Mouse (Mus musculus) heart, adult 11 months (tissue): ENCODE data around the gene Samsn1.
"Not testable (repeated sequence)": the region's sequence is repeated elsewhere in the genome, so short reads cannot be mapped to it uniquely, and the experiment has no call there.

Source experiments
- DNase-seq: peaks from one replicate; pipeline ENCODE4 v3.0.0; 2022

Gene Samsn1

DNA sequence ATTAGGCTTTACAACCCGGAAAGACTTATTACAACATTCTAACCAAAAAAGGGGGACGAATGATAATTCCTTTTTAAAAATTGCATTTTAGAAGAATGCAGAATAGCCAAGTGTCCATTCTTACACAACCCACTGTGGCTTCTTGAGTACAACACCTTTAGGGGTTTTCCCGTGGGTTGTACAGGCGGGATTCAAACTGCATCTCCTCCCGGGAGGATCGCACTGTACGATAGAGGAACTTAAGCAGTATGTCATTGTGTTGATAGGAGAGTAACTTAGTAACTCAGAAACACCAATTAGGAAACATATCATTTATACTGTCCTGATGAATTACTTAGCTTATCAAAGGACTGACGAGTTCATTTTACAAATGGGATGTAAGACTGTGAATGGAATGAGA, 149.8 kb downstream of the Samsn1 start:
- DNase-seq: no peak

DNA sequence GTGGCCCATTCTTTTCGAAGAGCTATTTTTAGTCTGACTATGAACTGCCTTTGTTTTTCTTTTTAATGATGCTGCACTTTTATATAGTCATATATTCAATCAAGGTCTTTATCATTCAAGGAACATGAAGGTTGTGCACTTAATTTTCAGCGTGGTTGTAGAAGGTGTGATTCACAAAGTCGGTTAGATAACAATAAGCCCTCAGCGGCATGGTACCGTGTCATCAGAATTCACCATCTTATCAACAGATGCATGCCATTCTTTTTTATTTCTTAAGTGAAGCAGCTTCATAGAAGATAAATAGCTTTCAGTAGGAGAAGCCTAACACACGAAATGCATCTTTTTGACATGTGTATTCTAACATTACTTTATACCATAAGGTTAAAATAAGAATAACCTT, 154.7 kb downstream of the Samsn1 start:
- DNase-seq: no peak

DNA sequence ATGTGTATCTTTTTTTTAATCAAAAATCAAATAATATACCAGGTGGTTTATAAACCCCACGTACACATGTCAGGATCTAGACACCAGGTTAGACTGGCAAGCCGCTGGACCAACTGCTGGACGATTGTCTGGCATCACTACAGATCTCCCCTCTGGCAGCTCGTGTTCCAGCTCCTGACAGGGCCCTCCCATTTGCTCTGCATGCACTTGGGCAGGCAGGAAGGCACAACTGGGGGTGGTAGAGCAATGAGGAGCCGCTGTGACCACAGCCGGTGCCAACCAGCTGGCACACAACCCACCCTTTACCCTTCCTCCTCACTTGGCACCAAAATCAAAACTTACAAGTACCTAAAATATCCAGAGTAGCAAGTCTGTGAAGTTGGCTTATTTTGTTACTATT, 156.6 kb downstream of the Samsn1 start:
- DNase-seq: peak; percentile 89

DNA sequence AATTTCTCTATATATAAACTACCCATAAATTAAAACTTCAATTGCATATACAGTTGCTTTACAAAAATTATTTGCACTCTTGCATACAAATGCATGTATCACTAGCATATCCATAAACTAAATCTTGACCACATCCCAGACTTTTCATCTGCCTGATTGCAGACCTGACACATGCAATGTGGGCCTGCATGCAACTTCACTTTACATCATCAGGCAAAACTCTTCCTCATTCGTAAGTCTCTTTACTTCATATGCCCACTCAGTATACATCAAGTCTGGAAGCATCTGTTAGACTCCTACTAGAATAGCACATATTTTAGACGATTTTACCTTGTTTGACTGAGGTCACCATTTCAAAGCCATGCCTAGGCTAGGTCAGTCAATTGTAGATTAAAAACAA, 157.4 kb downstream of the Samsn1 start:
- no peak for DNase-seq

DNA sequence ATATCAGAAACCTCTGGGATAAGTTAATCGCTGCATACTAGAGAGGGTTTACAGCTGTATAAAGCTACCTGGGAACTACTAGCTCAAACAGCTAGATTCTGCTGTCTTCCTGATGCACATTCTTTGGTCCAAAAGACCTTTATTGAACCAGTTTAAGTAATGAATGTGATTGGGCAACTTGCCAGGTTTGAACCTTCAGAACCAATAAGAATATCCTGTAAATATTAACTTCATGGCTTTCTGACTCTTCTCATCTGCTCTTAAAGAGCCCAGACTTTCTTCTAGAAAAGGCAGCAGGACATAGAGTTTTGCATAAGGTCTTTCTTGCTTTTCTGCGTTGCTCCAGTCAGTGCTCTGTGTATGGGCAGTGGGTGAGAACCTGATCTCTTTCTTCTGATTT, 165.7 kb downstream of the Samsn1 start:
- no peak for DNase-seq

DNA sequence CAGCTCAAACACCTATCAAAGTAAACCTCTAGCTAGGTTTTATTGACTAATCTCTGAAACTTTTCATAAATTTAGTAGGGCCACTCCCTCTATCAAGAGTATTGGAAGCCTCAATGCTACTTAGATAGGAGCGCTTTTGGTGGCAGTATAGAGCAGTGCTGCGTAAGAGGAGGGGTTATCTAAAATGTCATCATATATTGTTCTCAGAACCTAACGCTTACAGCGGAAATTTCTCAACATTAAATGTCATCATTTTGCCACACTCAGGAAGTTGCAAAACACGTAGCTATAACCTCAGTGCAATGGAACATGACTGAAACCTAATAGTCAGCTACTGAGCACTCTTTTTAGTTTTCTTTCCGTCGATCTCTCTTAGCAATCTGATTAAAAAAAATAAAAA, 166.7 kb downstream of the Samsn1 start:
- no peak for DNase-seq

DNA sequence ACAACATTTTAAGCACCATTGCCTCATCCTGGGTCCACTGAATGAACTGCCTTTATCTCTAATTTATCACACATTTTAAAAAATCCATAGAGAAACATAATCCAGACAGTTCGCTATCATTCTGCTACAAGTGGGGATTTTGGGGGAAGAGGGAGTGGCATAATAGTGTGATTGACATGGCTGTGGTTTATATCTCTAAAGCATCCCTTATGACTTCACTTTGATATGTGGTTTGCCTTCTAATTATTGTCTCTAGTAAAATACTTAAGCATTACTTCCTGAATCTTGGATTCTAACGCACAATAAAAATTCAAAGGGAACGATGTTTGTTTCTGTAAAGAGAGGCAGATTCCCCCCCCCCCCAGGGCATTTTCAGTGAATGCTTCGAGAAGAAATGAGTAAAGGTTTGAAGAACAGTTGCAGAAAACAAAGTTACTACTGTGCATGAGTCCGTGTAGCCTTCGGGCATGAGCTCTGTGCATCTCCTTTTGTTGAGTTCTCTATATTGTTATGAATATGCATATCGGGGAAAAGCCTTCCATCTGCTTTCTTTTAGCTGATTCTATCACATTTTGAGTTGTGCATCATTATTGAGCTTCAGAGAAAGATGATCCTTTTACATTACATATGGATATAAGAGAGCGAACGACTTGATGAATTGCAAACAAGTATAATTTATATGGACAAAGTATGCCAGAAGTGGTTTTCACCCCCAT, 168.4 kb downstream of the Samsn1 start:
- DNase-seq: no peak

DNA sequence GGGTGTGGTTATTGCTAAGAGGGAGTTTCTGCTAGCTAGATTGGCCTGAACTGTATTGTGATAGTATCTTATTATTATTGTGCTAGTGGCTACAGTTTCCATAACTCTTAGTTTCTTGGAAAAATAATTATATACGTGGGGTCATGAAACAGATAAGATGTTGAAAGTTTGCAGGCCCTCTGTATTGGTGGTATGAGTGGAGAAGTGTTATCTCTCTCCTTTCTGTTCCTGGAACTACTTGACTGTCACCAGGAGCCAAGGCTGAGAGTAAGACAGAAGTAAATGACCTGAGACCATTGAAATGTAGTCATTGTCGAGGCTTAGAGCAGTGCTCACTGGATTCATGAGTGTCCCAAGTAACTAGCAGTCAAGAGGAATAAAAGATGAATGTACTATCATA, 169.6 kb downstream of the Samsn1 start:
- DNase-seq: no peak

DNA sequence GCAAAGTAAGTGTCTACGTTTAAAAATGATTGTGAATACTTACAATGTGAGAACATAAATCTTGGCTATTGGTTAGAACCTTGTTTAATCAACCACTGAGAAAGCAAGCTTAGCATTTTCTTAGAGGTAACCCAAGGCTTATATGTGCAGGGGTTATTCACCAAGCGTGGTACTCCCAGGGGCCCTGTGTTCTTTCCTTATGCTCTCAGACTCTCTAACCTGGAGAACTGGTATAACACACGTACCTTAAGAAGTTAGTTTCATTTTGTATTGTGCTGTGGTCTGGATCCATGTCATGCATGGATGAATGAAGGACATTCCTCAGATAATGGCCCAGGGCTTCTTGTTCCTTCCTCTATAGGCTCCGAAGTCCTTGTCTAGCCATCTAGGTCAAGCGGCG, 173.0 kb downstream of the Samsn1 start:
- peak; percentile 30 for DNase-seq

DNA sequence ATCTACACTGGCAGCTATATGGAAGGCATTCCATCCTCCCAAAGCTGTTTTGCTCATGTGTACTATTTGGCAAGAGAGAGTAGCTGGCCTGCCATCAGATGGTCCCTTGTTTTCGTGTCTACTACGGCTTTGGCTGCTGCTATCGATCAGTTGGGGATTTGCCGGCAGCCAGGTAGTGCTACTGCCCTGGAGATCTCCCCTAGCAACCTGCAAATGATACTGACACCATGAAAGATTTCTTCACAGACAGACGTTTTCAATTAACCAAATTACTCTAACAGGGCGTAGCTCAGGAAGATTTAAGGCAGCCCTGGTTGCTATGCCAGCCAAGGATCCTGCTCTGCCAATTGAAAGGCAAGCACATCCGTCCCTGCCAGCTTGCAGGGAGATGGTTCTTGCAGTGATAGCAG, 178.4 kb downstream of the Samsn1 start:
- DNase-seq: peak; percentile 33

DNA sequence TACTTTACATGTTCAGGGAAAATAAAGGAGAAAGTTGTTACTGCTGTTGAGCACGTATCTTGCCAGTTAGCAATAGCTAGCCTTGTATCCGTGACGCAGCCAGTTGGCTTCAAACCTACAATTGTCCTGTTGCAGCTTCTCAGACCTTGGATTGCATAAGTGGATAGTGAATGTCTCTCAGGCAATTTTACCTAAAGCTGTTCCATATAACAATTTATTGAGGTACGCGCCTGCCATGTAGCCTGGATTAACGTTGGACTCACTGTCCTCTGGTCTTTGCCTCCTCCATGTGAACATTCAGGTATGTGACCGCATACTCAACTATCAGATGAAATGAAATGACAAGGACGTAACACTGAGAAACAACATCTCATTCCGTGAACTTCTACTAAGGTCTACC, 179.1 kb downstream of the Samsn1 start:
- DNase-seq: peak; percentile 61

DNA sequence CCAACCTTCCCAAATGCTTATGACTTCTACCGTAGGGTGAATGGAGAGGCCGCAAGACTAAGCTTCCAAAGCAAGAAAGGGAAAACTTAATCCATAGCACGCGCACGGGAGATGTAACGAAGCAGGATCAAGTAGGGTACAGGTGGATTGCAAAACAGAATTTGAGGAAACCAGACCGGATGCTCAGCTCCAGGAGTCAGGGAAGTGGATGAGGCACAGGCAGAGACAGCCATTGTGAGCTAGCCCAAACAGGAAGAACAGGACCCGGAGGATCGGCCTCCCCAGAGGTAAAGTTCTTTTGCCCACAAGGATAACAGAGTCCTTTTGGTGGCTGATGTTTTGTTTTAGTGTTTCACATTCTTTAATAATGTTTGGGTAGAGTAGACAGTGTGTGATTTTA, 179.5 kb downstream of the Samsn1 start:
- DNase-seq: peak; percentile 39

DNA sequence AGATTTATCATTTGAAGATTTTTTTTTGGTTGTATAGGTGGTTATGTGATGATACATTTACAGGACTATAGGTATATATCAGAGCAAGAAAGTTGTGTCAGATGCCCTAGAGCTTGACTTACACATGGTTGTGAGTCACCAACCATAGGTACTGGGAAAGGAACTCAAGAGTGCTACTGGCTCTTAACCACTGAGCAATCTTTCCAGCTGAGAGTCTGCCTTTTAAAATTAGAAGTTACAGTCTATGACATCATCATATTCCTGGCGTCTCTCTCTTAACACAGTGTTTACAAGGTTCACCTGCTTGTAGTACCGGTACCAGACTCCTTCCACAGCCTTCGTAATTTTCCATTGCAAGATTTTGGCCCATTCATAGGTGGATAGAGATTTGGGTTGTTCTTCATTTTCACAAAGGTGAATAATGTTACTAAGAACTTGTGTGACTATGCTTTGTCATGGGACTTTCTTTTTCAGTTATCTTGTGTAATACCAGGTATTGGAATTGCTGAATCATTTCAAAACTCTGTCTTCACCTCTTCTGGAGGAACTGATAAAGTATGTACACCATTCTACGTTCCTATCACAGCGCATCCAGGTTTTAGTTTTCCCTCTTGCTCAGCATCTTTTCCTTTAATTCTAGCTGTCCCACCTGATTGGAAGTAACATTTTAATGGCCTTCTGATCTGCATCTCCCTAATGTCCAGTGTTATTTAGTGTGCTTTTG, 184.2 kb downstream of the Samsn1 start:
- DNase-seq: peak; percentile 49

DNA sequence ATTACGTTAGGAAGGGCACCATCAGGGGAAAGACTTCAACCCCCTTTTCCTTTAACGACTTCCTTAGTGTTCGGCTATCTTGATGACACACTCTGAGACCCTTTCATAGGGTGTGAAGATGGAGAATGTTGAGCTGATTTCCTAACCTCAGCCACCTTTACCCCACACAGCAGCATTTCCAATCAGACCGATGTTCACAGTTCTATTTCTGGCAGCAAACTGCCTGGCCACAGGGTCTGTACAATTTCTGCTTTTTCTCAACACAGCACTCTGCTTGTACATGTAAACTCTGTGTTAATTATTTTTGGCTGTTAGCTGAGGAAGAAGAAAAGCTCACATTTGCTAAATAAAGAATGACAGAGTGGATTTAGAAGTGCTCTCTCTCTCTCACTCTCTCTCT, 190.7 kb downstream of the Samsn1 start:
- DNase-seq: no peak

DNA sequence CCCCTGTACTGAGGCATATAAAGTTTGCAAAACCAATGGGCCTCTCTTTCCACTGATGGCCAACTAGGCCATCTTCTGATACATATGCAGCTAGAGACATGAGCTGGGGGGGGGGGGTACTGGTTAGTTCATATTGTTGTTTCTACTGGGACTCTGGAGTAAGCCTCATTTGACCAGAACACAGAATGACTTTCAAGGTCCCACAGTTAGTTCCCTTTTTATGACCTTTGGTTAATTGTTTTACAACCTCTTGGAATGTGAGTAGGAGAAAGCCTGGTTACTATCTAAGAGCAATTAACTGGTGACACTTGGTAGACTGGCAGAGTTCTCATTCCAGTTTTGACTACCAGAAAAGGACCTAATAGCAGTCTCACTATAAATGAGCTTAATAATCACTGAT, 195.1 kb downstream of the Samsn1 start:
- DNase-seq: not testable (repeated sequence)

DNA sequence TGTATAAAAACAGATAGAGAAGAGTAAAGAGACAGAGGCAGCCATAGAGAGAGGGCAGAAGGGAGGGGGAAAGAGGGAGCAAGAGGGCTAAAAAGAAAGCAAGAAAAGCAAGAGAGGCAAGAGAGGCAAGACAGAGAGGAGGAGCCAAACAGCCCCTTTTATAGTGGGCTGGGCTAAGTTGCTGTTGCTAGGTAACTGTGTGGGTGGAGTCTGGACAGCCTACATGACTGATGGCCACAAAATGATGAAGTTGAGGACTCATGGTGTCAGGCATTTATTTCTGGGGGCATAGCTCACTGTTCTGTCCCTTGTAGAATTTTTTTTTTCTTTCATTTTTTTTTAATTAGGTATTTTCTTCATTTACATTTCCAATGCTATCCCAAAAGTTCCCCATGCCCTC, 195.6 kb downstream of the Samsn1 start:
- peak; percentile 39 for DNase-seq

DNA sequence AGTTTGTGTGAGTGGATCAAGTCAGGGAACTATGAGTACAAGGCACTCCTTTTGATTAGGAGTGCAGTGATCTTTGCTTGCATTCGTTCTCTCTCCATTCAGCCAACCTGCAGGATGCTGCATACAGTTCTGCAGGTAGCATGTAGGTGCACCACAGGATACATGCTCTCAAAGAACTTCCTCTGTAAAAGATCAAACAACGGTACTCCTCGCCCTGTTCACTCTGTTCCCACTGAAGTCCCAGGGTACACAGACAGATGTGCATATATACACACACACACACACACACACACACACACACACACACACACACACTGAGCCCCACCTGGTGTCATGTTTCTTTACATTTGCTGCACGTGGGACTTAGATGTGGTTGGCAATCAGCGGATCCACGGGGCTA, 198.9 kb downstream of the Samsn1 start:
- DNase-seq: no peak

DNA sequence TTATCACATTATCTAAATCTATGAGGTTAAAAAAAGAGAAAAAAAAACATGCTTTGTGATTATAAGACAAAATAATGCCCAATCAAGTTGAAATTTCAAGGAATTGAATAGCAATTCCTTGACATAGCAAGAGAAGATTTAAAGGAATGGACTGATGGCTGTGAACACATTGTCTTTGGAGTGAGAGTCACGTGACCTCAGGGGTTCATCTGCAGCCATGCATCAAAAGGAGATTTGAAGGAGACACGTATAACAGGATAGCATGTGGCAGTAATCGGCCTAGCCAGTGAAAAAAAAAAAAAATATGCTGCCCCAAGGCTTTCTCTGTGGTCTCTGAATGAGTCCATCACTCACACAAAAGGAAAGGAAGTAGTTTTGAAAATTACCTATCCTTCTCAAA, 201.1 kb downstream of the Samsn1 start:
- no peak for DNase-seq
